Mouse (Mus musculus) heart, adult 2 months (tissue): ENCODE measurements at regions not wholly inside any gene's neighbourhood (a gene's known extent, or its start where the extent isn't known, plus 50 kb on each side); places are given as distances from the start of the nearest gene placed in this dataset.

Experiments used
- DNase-seq, 2 experiments: peaks; one replicate each; pipeline ENCODE4 v3.0.0; 2021
- H3K27ac ChIP-seq: fragments of 200-600 bp; 2 replicates; pipeline ENCODE4 v1.8.1; 2022
- H3K27me3 ChIP-seq: fragments of 200-500 bp; 2 replicates; pipeline ENCODE4 v1.6.1; 2012; ENCODE audit warnings: mild to moderate bottlenecking, low read length, inconsistent platforms, mixed read lengths; ENCODE audit not compliant: control insufficient read depth, insufficient read depth
- H3K36me3 ChIP-seq: fragments of 200-500 bp; 2 replicates; pipeline ENCODE4 v1.6.1; 2012; ENCODE audit warnings: low read length, inconsistent platforms; ENCODE audit not compliant: control insufficient read depth, insufficient read depth
- H3K4me1 ChIP-seq: fragments of 200-500 bp; 2 replicates; pipeline ENCODE4 v1.6.1; 2011; ENCODE audit warnings: low read length; ENCODE audit not compliant: control insufficient read depth, insufficient read depth
- H3K4me3 ChIP-seq: fragments of 200-600 bp; 2 replicates; pipeline ENCODE4 v1.8.1; 2022
- H3K79me2 ChIP-seq: fragments of 200-500 bp; replicated peaks from 2 replicates; pipeline ENCODE4 v1.6.1; 2012; ENCODE audit warnings: mild to moderate bottlenecking, inconsistent platforms, low read length, moderate library complexity, mixed read lengths; ENCODE audit not compliant: control insufficient read depth, insufficient read depth
- H3K9ac ChIP-seq: fragments of 200-500 bp; 2 replicates; pipeline ENCODE4 v1.6.1; 2012; ENCODE audit warnings: low read depth, mild to moderate bottlenecking, control low read depth, inconsistent platforms, low read length, mixed read lengths
- CTCF ChIP-seq: fragments of 200-600 bp; IDR thresholded peaks from 2 replicates; pipeline ENCODE4 v1.8.1; 2022; ENCODE audit warnings: antibody characterized with exemption, mild to moderate bottlenecking, moderate library complexity
- EP300 ChIP-seq: fragments of 200-500 bp; IDR thresholded peaks from 2 replicates; pipeline ENCODE4 v1.6.1; 2011; ENCODE audit warnings: low read depth, low read length, control low read depth; ENCODE audit not compliant: insufficient read depth
- POLR2A ChIP-seq: fragments of 200-500 bp; IDR thresholded peaks from 2 replicates; pipeline ENCODE4 v1.6.1; 2011; ENCODE audit warnings: mild to moderate bottlenecking, low read depth, low read length, control low read depth; ENCODE audit not compliant: insufficient read depth
- WGBS: fragments of 180-500 bp; shearing (Covaris S2); methylation state at CpG from one replicate; pipeline ENCODE4 v1.1.7; 2018; 5-methylcytosine and 5-hydroxymethylcytosine counted together
- intact Hi-C: fragments of 180-260 bp; cut with DNase I; formaldehyde crosslinking; loops from one replicate; pipeline ENCODE4 v1.15.1; 2025

- intact Hi-C loops, result no loop called here
- H3K79me2 ChIP-seq, result no peaks in the 10 kb centered on the region
- no peaks in the 10 kb centered on the region for H3K4me1 ChIP-seq
- H3K4me3 ChIP-seq, result no peak overlapping the region
- no peak overlapping the region for H3K27ac ChIP-seq
- TF ChIP-seq POLR2A (no peak), EP300 (no peak), CTCF (no peak)
- no peaks in the 10 kb centered on the region for H3K27me3 ChIP-seq
- DNase-seq, result no peak
- no peaks in the 10 kb centered on the region for H3K36me3 ChIP-seq
- WGBS, result 63% methylated on average over 1 of the region's 1 CpGs
- H3K9ac ChIP-seq, result no peak overlapping the region
Measured at GRCm38 (mm10) chr1:102062268-102062667, 2289.7 kb downstream of the Cntnap5b start.

- TF ChIP-seq CTCF (no peak), EP300 (no peak), POLR2A (no peak)
- H3K27ac ChIP-seq, result no peak overlapping the region
- H3K4me3 ChIP-seq, result no peak overlapping the region
- H3K79me2 ChIP-seq, result no peaks in the 10 kb centered on the region
- H3K27me3 ChIP-seq, result no peaks in the 10 kb centered on the region
- intact Hi-C loops, result no loop called here
- DNase-seq, result no peak
- H3K9ac ChIP-seq, result no peak overlapping the region
- no peaks in the 10 kb centered on the region for H3K4me1 ChIP-seq
- no peaks in the 10 kb centered on the region for H3K36me3 ChIP-seq
- 45% methylated on average over 2 of the region's 2 CpGs for WGBS
Measured at GRCm38 (mm10) chr1:102105658-102106057, 2333.1 kb downstream of the Cntnap5b start.

GRCm38 (mm10) chr1:102139021-102139420, 2366.5 kb downstream of the Cntnap5b start:
- WGBS, result 77% methylated on average over 1 of the region's 1 CpGs
- TF ChIP-seq CTCF, result no peak
- no peak for TF ChIP-seq POLR2A
- no peak for TF ChIP-seq EP300
- no peak overlapping the region for H3K9ac ChIP-seq
- intact Hi-C loops, result no loop called here
- no peak overlapping the region for H3K27ac ChIP-seq
- no peaks in the 10 kb centered on the region for H3K36me3 ChIP-seq
- H3K4me3 ChIP-seq, result no peak overlapping the region
- no peak for DNase-seq
- H3K79me2 ChIP-seq, result no peaks in the 10 kb centered on the region
- H3K4me1 ChIP-seq, result no peaks in the 10 kb centered on the region
- H3K27me3 ChIP-seq, result no peaks in the 10 kb centered on the region

GRCm38 (mm10) chr1:102146368-102146767, 2373.8 kb downstream of the Cntnap5b start:
- no peak overlapping the region for H3K4me3 ChIP-seq
- intact Hi-C loops, result no loop called here
- H3K9ac ChIP-seq, result no peak overlapping the region
- no peak overlapping the region for H3K27ac ChIP-seq
- no peaks in the 10 kb centered on the region for H3K4me1 ChIP-seq
- DNase-seq, result no peak
- no peaks in the 10 kb centered on the region for H3K27me3 ChIP-seq
- 56% methylated on average over 3 of the region's 3 CpGs for WGBS
- H3K36me3 ChIP-seq, result no peaks in the 10 kb centered on the region
- no peak for TF ChIP-seq EP300
- no peak for TF ChIP-seq POLR2A
- TF ChIP-seq CTCF, result no peak
- no peaks in the 10 kb centered on the region for H3K79me2 ChIP-seq

GRCm38 (mm10) chr1:102166649-102167048, 2394.1 kb downstream of the Cntnap5b start:
- H3K4me3 ChIP-seq, result no peak overlapping the region
- no peaks in the 10 kb centered on the region for H3K27me3 ChIP-seq
- intact Hi-C loops, result no loop called here
- no peak overlapping the region for H3K9ac ChIP-seq
- TF ChIP-seq CTCF (no peak), EP300 (no peak), POLR2A (no peak)
- no peaks in the 10 kb centered on the region for H3K4me1 ChIP-seq
- DNase-seq, result no peak
- H3K27ac ChIP-seq, result no peak overlapping the region
- 49% methylated on average over 1 of the region's 1 CpGs for WGBS
- H3K79me2 ChIP-seq, result no peaks in the 10 kb centered on the region
- H3K36me3 ChIP-seq, result no peaks in the 10 kb centered on the region

- no peaks in the 10 kb centered on the region for H3K79me2 ChIP-seq
- H3K27ac ChIP-seq, result no peak overlapping the region
- 64% methylated on average over 3 of the region's 3 CpGs for WGBS
- no peaks in the 10 kb centered on the region for H3K4me1 ChIP-seq
- no peak overlapping the region for H3K4me3 ChIP-seq
- TF ChIP-seq POLR2A (no peak), CTCF (no peak), EP300 (no peak)
- no peak overlapping the region for H3K9ac ChIP-seq
- no peaks in the 10 kb centered on the region for H3K36me3 ChIP-seq
- DNase-seq, result no peak
- H3K27me3 ChIP-seq, result no peaks in the 10 kb centered on the region
- intact Hi-C loops, result no loop called here
Measured at GRCm38 (mm10) chr1:102170566-102171286, 2398.2 kb downstream of the Cntnap5b start.
